Mouse (Mus musculus): ENCODE measurements around the gene Hivep3.

DNA sequence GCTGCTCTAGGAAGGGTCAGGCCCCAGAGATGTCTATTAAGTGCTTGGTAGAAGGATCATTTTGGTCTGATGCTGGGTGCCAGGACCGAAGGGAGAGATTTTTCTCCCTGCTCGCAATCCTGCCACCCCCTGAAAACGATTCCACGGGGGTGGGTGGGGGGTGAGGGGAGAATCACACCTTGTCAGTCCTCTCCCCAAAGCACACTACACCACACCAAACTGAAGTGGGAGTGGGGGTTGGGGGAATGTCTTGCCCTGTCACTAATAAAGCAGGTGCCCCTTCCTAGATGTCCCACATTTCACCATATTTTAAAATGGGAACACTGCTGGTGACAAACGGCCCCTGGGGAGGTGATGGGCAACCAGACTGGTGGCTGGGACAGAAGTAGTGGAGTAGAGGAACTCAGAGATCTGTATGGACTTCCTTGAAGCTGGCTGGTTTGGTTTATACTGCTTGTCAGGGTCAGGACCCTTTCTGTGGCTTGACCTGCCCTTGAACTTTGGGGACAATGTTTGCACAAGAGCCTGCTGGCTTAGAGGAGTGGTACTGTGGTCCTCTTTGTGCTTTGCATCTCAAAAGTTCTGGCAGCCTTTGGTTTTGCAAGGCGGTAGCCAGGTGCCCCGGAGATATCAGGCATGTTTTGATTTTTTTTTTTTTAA is 81.7 kb downstream of the Hivep3 start:
- no peak for TF ChIP-seq CTCF (IDR thresholded peaks at IDR 0.05; ENCODE audit: control insufficient read depth, insufficient read depth, insufficient replicate concordance, low read depth, low read length)
- TF ChIP-seq POLR2A (IDR thresholded peaks at IDR 0.05; ENCODE audit: control insufficient read depth, low read depth, low read length) = no peak
